Mouse (Mus musculus) C2C12 (cell line): ENCODE data around the gene Txndc17. TPM values are rescaled to one million over a fixed set of nuclear protein-coding genes. Genes with fewer than 3 reads are reported as not detected.

ENCODE experiments used
- H3K27me3 ChIP-seq: one replicate; pipeline ENCODE4 v1.6.1; 2011; ENCODE audit not compliant: control insufficient read depth, insufficient read depth, insufficient read length
- H3K36me3 ChIP-seq: one replicate; pipeline ENCODE4 v1.6.1; 2011; ENCODE audit not compliant: control insufficient read depth, insufficient read depth
- H3K4me3 ChIP-seq: one replicate; pipeline ENCODE4 v1.5.1; 2011; ENCODE audit warnings: mild to moderate bottlenecking, control low read depth; ENCODE audit not compliant: poor library complexity, insufficient read depth, severe bottlenecking
- H3K79me2 ChIP-seq: one replicate; pipeline ENCODE4 v1.6.1; 2011; ENCODE audit not compliant: control insufficient read depth, insufficient read depth
- H3K79me3 ChIP-seq: one replicate; pipeline ENCODE4 v1.6.1; 2011; ENCODE audit warnings: low read depth, control low read depth
- H3ac ChIP-seq: one replicate; pipeline ENCODE3; 2011; ENCODE audit warnings: low read depth; ENCODE audit not compliant: control insufficient read depth, insufficient read length
- CEBPB ChIP-seq: IDR thresholded peaks from one replicate; pipeline ENCODE4 v1.6.1; 2011; ENCODE audit warnings: low read depth, mild to moderate bottlenecking, control low read depth, moderate library complexity
- CTCF ChIP-seq: IDR thresholded peaks from one replicate; pipeline ENCODE4 v1.5.1; 2011; ENCODE audit not compliant: control insufficient read depth, insufficient read depth, insufficient read length
- FOSL1 ChIP-seq: IDR thresholded peaks from one replicate; pipeline ENCODE4 v1.8.0; 2011; ENCODE audit warnings: mild to moderate bottlenecking, low read length; ENCODE audit not compliant: poor library complexity, insufficient read depth, severe bottlenecking
- MAX ChIP-seq: IDR thresholded peaks from one replicate; pipeline ENCODE4 v1.6.1; 2011; ENCODE audit warnings: mild to moderate bottlenecking, control low read depth
- MYOD1 ChIP-seq: IDR thresholded peaks from one replicate; pipeline ENCODE4 v1.6.1; 2011; ENCODE audit warnings: low read depth; ENCODE audit not compliant: control insufficient read depth, insufficient read length
- MYOG ChIP-seq: IDR thresholded peaks from one replicate; pipeline ENCODE4 v1.6.1; 2011; ENCODE audit not compliant: control insufficient read depth, insufficient read length; ENCODE audit errors: extremely low read depth
- USF1 ChIP-seq: IDR thresholded peaks from one replicate; pipeline ENCODE4 v1.6.1; 2011; ENCODE audit warnings: low read depth, mild to moderate bottlenecking, control low read depth, moderate library complexity
- polyA plus RNA-seq: library from polyadenylated mRNA; unstranded; fragments of >200 nt; fragmentation: generic; extraction: Trizol; gene quantifications from one replicate; pipeline ENCODE4 v1.2.1, GENCODE M21; 2012; ENCODE audit warnings: missing spikeins

Gene Txndc17
- polyA plus RNA-seq, 1 experiment: 120 TPM

DNA sequence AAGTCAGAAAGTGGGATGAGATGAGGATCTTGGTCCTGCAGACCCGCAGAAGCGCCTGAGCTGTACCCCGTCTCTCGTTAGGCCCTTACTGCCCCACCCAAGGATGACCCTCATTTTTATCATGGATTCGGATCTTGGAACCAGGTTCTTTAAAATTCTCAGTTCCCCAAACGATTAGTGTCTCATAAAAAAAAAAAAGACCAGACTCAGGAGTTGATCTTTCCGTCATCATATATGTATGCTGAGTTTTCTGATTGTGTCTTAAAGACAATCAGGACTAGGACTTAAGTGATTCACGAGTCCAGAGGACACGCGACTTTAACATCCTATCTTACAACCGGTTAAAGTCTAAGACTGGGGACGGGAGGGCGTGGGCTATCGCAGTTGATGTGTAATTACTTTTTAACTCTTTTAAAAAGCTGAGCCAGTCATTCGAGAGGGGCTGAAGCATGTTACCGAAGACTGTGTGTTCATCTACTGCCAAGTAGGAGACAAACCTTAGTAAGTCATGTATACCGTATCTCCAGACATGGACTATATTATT lies 559 bp downstream of the Txndc17 start:
- H3K79me2 ChIP-seq: peaks cover 85% of the 10 kb centered on the region
- peak overlapping the region; percentile 97 for H3K4me3 ChIP-seq
- H3ac ChIP-seq: peak overlapping the region; percentile 71
- TF ChIP-seq MYOD1: no peak
- TF ChIP-seq FOSL1: no peak
- TF ChIP-seq MAX: no peak
- no peak for TF ChIP-seq MYOG
- no peak for TF ChIP-seq CEBPB
- no peak for TF ChIP-seq USF1
- no peak for TF ChIP-seq CTCF
- H3K79me3 ChIP-seq: peaks cover 52% of the 10 kb centered on the region
- peaks cover 39% of the 10 kb centered on the region for H3K36me3 ChIP-seq
- no peaks in the 10 kb centered on the region for H3K27me3 ChIP-seq

DNA sequence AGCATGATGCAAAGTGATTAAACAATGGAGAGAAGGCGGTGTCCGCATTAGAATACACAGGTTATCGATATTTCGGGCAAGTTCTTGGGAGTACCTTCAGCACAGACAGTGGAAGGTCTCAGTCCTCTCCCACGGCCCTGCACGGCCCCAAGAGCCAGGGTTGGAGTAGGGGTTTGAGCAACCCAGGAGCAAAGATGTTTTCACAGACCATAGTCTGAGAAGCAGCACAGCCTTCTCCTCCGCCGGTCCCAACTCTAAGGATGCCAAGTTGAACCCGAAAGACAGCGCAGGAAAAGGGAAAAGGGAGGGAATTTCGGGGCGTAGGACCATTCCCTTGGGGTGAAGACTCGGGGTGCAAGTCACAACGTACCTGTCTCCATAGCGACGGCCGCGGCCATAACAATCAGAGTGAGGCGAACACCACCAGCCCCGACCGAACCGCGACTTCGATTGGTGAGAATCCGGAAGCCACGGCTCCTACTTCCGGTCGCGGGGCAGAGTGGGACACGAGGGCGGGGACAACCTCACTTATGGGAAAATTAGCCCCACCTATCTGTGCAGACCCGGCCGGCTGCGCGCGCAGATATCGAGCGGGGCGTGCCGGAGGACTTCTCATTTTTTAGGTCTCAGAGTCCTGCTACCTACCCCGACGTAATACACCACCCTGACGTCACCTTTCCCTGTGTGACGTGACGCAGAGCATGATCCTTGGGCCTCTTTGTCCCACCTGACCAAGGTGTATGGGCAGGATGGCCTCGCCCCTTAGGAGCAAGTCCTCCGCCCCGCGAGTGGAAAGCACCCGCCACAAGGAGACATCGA lies 7.5 kb downstream of the Txndc17 start:
- Histone ChIP-seq H3K79me3 (peaks cover 11% of the 10 kb centered on the region), H3K27me3 (no peaks in the 10 kb centered on the region), H3K79me2 (peaks cover 36% of the 10 kb centered on the region), H3ac (peak overlapping the region; percentile 61), H3K4me3 (peak overlapping the region; percentile 87), H3K36me3 (peaks cover 32% of the 10 kb centered on the region)
- no peak for TF ChIP-seq CEBPB
- TF ChIP-seq MAX: no peak

DNA sequence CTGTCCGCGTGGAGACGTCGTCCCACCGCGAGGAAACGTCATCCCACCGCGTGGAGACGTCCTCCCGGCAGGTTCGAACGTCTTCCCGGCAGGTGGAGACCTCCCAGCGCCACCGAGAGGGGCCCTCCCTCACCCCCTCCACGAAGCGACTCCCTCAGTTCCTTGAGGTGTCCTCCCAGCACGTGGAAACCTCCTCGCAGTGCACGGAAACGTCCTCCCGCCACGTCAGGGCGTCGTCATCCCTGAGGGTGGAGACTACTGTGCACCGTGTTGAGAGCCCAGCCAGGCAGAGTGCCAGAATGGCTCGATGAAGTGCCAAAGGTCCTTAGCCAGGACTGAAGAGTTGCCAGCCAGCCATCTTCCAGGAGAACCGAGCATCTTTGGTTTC lies 8.1 kb downstream of the Txndc17 start, which contains the start of gene Med31:
Gene Med31 (minus strand): TSS at position 183 of the 388 bp plus-strand sequence.
- Histone ChIP-seq H3K4me3 (peak within 1 kb of the TSS; percentile 87), H3K79me3 (peaks cover 8% of the 10 kb centered on the region), H3K36me3 (peaks cover 26% of the 10 kb centered on the region), H3K79me2 (peaks cover 32% of the 10 kb centered on the region), H3K27me3 (no peaks in the 10 kb centered on the region), H3ac (peak within 1 kb of the TSS; percentile 61)
- TF ChIP-seq CTCF: no peak
- peak; percentile 15 for TF ChIP-seq MAX

DNA sequence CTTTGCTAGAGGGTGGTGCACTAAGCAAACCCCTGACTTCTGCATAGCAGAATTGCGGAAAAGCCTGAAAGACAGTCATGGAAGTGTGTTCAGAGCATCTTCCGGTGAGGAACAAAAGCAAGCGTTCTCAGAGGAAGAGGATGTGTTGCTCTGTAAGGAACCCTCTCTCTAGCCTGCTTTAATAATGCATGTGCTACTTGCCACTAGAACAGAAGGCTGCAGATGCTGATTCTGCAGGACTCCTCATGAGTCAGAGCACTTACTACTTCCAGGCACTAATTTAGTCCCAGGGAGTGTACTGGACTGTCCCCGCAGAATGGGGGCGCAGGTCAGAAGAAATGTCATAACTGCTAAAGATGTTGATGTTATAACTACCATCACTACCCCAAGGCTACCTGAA lies 9.8 kb downstream of the Txndc17 start:
- no peak for TF ChIP-seq CEBPB
- no peak for TF ChIP-seq USF1
- no peak for TF ChIP-seq MYOD1
- no peak for TF ChIP-seq FOSL1
- TF ChIP-seq CTCF: no peak
- TF ChIP-seq MYOG: no peak
- no peak for TF ChIP-seq MAX
- no peaks in the 10 kb centered on the region for H3K27me3 ChIP-seq
- H3K79me2 ChIP-seq: peaks cover 23% of the 10 kb centered on the region
- peaks cover 9% of the 10 kb centered on the region for H3K36me3 ChIP-seq
- peaks cover 7% of the 10 kb centered on the region for H3K79me3 ChIP-seq
- no peak overlapping the region for H3K4me3 ChIP-seq
- H3ac ChIP-seq: no peak overlapping the region

DNA sequence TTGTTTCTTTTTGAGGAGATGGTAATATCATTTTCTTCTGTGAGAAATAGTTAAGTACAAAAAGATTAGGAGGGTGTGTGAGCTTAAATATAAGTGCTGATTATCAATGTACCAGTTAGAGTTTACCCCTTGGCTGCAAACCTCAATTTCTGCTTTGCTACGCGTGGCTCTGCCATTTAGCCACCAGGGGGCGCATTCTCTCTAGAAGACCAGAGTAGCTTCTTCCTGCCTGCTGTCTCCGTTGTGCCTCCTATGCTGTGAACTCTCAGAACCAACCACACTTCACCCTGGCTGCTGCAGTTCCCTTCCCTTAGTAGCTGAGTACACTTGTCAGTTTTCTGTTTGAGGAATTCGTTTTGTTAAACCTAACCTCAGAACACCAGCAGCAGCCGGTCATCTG lies 13.9 kb downstream of the Txndc17 start:
- TF ChIP-seq MYOG (no peak), CTCF (peak; percentile 67), CEBPB (no peak), MYOD1 (no peak), FOSL1 (no peak), MAX (no peak), USF1 (no peak)
- Histone ChIP-seq H3K27me3 (no peaks in the 10 kb centered on the region), H3ac (no peak overlapping the region), H3K79me2 (no peaks in the 10 kb centered on the region), H3K36me3 (no peaks in the 10 kb centered on the region), H3K4me3 (no peak overlapping the region), H3K79me3 (no peaks in the 10 kb centered on the region)

DNA sequence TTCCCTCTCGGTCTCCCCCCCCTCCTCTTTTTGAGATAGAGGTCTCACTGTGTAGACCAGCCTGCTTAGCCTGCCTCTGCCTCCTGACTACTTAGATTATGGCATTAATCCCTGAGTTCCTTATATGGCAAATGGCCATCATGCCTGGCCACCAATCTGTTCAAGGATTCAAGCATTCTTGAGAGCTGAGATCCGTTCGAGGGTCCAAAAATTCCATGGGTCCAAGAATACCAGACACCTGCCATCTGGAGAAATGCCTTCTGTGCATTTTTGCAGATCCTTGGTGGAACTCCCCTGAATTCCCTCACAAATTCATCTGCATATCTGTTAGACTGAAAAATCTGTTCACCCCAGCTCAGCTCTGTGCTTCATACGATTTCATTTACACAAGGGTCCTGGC lies 16.1 kb downstream of the Txndc17 start:
- H3ac ChIP-seq: no peak overlapping the region
- H3K36me3 ChIP-seq: no peaks in the 10 kb centered on the region
- TF ChIP-seq CTCF: no peak
- TF ChIP-seq USF1: no peak
- TF ChIP-seq CEBPB: no peak
- TF ChIP-seq FOSL1: no peak
- TF ChIP-seq MYOD1: no peak
- TF ChIP-seq MAX: no peak
- no peak for TF ChIP-seq MYOG
- H3K79me3 ChIP-seq: no peaks in the 10 kb centered on the region
- H3K27me3 ChIP-seq: no peaks in the 10 kb centered on the region
- H3K4me3 ChIP-seq: no peak overlapping the region
- no peaks in the 10 kb centered on the region for H3K79me2 ChIP-seq
